Mouse (Mus musculus) embryo, embryonic 11.5 days (tissue): ENCODE measurements around the gene Dcdc2a.

Experiments
- DNase-seq: peaks from one replicate; pipeline ENCODE4 v3.0.0-alpha.2; 2012; ENCODE audit warnings: low read depth, low spot score

Gene Dcdc2a

DNA sequence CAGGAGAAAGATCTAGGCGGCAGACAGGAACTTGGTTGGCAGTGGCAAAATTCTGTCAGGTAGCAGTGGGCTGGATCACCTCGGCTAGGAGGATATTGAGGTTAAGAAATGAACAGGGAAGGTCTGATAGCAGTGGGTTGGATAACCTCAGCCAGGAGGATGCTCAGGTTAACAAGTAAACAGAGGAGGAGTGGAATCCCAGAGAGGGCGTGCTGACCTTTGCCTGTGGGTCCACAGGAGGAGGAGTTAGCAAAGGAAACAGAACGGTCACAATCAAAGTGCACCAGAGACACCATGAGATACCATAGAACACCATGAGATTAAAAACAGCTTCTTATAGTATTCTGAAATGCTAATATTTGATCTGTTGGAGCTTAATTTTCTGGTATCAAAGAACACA, 38.6 kb downstream of the Dcdc2a start:
- DNase-seq = no peak

DNA sequence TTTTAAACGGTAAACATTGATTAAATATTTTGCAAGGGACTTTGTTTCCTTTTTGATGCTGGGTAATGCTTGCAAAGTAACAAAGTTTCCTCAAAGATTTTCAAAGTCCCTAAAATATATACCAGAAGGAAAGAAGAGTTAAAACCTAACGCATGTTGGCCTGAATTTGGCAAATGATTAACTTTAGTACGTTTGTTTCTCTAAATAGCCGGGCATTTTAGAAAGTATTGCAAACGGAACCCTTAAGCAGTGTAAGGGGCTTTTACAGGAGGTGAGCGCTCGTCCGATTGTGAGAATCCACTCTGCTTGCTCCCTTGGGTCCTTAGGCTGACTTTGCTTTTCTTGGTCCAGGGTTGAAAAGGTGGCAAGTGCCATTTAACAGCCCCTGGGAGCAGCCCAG, 41.5 kb downstream of the Dcdc2a start:
- DNase-seq = no peak

DNA sequence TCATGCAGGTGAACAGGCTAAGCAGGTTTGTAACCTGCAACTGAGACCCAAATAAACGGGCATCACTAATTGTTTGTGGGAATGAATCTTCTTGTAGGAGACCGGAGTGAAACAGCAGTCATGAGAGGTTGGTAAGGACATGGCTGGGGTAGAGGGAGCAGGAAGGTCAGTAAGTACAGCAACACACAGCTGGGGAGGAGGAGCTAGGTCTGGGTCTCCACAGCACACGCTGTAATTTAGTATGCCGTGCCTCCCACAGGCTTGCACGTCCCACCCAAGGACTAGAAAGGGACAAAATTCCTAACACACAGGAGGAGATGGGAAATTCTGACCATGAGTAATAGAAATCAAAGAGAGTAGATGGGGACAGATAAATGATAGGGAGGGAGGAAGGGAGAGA, 42.8 kb downstream of the Dcdc2a start:
- DNase-seq = no peak

GRCm38 (mm10) chr13:25099508-25099907, 43.7 kb downstream of the Dcdc2a start:
- DNase-seq = no peak

DNA sequence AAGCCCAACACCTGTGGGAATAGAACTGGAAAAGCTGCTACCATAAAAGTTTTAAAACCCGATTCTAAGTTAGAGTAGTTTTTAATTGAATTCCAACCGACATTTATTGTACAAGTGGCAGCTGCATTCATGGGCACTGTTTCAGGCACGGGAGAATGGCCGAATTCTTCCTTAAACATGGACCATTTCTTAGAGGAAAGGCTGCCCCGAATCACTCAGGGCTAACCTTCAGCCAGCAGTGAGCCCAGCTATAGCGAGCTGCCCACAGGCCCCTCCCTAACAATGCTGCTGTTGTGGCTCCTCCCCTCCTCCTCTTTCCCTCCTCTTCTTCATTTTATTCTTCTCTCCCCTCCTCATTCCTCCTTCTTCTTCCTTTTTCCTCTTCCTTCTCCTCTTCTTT, 44.8 kb downstream of the Dcdc2a start:
- DNase-seq = no peak

DNA sequence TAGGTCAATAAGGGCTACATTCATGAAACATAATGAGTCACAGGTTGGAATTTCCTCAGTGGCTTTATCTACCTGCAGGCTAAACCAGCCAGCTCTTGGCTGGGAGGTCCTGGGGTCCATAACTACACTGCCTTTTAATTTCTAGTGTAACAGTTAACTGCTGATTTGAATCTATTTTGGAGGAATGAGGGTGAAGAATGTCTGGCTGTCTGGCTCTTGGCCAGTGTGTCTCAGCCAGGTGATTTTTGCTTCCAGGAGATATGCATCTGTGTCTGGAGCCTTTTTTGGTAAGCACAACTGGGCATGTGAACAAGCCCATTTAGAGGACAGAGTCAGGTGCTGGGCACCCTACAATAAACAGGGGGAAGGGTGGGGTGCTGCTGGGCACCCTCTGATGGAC, 49.9 kb downstream of the Dcdc2a start:
- no peak for DNase-seq

DNA sequence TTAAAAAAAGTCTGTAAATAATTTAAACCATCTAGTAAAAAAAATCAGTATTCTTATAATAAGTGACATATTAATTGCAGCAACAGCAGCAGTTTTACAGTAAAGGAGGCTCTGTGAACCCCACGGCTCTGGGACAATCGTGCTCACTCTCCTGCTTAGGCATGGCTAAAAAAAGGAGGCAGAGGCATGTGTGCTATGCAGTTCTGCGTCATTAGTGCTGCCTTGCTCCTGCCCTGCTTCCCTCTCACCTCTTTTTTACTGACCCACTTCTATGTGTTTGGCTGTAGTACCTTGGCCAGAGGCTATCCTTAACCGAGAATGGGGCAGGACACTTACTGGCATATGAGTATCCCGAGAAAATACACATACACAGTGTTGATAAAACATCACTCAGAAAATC, 50.9 kb downstream of the Dcdc2a start:
- DNase-seq = no peak

- DNase-seq = no peak
Observed at GRCm38 (mm10) chr13:25108353-25108752, 52.5 kb downstream of the Dcdc2a start.

DNA sequence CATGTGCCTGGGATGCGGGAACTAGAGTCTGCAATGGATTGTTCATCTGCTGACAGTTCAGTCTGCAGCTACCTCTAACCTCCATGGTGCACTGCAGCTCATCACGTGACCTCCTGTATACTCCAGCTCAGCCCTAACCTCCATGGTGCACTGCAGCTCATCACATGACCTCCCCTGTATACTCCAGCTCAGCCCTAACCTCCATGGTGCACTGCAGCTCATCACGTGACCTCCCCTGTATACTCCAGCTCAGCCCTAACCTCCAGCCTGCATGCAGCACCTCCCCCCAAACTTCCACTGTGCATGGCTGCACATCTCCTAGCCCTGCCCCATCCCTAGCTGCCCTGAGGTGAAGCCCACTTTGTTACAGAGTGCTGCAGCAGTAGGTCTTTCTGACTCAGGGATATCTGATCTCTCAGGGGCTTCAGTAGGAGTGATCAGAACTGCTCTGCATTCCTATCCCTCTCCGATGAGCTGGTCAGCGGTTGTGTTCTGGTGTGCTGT, 54.8 kb downstream of the Dcdc2a start:
- no peak for DNase-seq

DNA sequence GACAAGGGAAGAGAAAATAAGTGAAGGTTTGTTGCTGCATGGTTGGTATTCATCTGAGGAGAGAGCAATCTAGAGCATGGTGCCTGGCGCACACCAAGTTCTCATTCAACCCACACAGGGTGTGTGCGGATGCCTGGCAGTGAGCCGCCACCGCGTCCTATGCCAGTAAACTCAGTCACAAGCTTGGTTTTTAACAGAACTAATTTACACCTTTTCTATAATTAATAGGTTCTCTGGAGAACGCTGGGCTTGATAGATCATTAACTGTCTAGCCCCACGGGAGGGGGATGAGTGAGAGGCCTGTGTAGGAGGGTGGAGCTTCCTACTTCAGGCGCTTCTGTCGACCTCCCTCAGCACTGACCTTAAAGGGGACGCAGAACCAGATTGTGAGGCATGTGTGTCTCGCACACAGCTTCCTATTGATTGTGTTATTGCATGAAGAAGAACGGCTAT, 59.7 kb downstream of the Dcdc2a start:
- DNase-seq = peak; percentile 5

DNA sequence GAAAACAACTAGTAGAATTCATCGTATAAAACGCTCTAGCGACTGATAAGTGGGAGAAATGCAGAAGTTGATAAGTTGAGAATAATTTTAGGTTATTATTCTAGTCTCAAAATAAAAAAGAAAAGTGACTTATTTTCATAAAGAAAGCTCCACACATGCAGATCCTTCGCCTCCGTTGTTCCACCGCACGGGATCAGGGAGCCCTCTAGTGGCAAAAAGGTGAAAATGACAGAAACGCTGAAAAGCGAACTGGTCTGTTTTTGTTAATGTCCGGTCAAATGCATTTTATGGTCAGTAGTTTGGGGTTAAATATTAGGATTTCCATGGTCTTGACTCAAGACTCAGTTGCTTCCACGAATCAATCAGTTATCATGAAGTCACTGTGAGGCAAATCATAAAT, 60.2 kb downstream of the Dcdc2a start:
- DNase-seq = peak; percentile 45

DNA sequence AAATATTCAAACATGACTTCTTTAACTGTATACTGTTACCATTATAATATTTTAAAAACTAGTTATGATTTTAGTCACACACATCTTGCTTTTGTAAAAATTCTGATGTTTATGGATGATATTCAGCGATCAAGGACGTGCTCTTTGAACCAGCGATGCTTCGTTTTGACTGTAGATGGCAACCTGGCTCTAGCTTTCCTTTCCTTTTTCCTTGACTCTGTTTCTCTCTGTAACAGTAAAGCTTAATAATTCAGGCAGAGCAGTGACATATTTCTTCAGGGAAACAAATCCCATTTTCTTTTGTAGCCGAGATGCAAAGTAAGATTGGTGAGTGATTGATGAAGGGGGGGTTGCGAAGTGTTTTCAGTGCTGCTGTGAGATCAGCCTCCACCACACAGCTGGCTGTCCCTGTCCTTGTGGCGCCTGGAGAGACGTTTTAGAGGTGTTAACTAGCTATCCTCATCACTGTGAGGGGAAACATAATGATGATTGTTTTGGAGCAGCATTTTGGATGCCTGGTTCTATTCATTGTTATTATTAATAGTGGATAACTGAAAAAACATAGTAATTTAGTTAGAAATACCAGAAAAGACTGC, 67.0 kb downstream of the Dcdc2a start:
- peak; percentile 17 for DNase-seq

GRCm38 (mm10) chr13:25127216-25127615, 71.4 kb downstream of the Dcdc2a start:
- DNase-seq = no peak

GRCm38 (mm10) chr13:25127806-25128205, 72.0 kb downstream of the Dcdc2a start:
- no peak for DNase-seq

GRCm38 (mm10) chr13:25128766-25129165, 73.0 kb downstream of the Dcdc2a start:
- no peak for DNase-seq

DNA sequence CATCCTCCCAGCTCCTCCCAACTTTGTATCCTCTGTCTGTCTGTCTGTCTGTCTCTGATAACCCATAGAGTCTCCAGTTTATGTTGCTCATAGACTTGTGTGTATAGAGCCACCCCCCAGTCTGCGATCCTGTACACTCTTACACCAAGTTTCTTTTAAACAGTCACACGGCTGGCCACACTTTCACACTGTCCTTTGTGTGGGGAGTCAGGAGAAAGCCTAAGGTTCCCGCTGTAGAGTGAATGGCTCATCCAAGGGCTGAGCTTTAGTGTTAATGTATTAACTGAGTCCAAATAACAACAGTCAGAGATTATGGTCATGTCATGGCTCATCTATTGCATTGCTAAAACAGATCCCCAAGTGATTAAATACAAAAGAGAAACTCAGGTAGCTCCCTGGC, 87.3 kb downstream of the Dcdc2a start:
- no peak for DNase-seq

GRCm38 (mm10) chr13:25144093-25144492, 88.3 kb downstream of the Dcdc2a start:
- DNase-seq = no peak

- DNase-seq = no peak
Observed at GRCm38 (mm10) chr13:25146232-25146631, 90.4 kb downstream of the Dcdc2a start.

GRCm38 (mm10) chr13:25150154-25150781, 94.5 kb downstream of the Dcdc2a start:
- no peak for DNase-seq

DNA sequence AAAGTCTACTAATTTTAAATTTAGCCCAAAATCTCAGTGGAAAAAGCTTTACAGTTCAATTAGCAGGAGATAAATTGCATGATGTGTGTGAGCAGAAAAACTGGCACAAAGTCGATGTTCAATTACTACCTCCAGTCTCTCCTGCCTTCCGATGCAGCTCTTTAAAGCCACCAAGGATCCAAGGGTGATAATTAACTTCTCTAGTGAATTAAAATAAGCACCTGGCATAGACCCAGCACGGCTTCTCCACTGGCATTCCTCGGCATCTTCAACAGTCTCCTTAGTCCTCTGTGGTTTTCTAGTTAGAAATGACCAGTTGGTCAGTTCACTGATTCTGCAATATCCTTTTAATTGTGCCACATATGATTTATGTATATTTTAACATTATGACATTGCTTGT, 95.1 kb downstream of the Dcdc2a start:
- no peak for DNase-seq

GRCm38 (mm10) chr13:25159917-25160316, 104.1 kb downstream of the Dcdc2a start:
- DNase-seq = no peak

GRCm38 (mm10) chr13:25160804-25161203, 105.0 kb downstream of the Dcdc2a start:
- DNase-seq = no peak

- DNase-seq = no peak
Observed at GRCm38 (mm10) chr13:25162594-25162993, 106.8 kb downstream of the Dcdc2a start.
